Mouse (Mus musculus) forebrain, embryonic 12.5 days (tissue): ENCODE results near the gene Pnck. TPM values are rescaled to one million over a fixed set of nuclear protein-coding genes. Genes with fewer than 3 reads are reported as not detected.
A peak's percentile ranks its signal among the peaks of the same experiment; 100 is the strongest.

Source experiments
- ATAC-seq: fragments of 200-750 bp; cut with Nextera tagmentation; 2 replicates; pipeline ENCODE4 v1.8.0; 2017; ENCODE audit warnings: moderate TSS enrichment; ENCODE audit not compliant: low FRiP score
- H3K27ac ChIP-seq: fragments of 300-500 bp; sonication (generic); 2 replicates; pipeline ENCODE4 v1.5.1; 2016; ENCODE audit warnings: mild to moderate bottlenecking
- H3K27me3 ChIP-seq: fragments of 300-500 bp; sonication (generic); 2 replicates; pipeline ENCODE4 v1.6.1; 2016; ENCODE audit warnings: mild to moderate bottlenecking
- H3K36me3 ChIP-seq: fragments of 300-500 bp; sonication (generic); replicated peaks from 2 replicates; pipeline ENCODE4 v1.6.1; 2016; ENCODE audit warnings: mild to moderate bottlenecking
- H3K4me1 ChIP-seq: fragments of 300-500 bp; sonication (generic); 2 replicates; pipeline ENCODE4 v1.6.1; 2016
- H3K4me2 ChIP-seq: fragments of 300-500 bp; sonication (generic); 2 replicates; pipeline ENCODE4 v1.6.1; 2016; ENCODE audit warnings: mild to moderate bottlenecking, moderate library complexity
- H3K4me3 ChIP-seq: fragments of 300-500 bp; sonication (generic); replicated peaks from 2 replicates; pipeline ENCODE4 v1.5.1; 2016; ENCODE audit warnings: mild to moderate bottlenecking
- H3K9ac ChIP-seq: fragments of 300-500 bp; sonication (generic); 2 replicates; pipeline ENCODE4 v1.6.1; 2016; ENCODE audit warnings: mild to moderate bottlenecking
- H3K9me3 ChIP-seq: fragments of 300-500 bp; sonication (generic); 2 replicates; pipeline ENCODE4 v1.6.1; 2016
- WGBS: fragments of 180-500 bp; shearing (Covaris S2); methylation state at CpG from one replicate; pipeline ENCODE4 v1.1.7; 2016; 5-methylcytosine and 5-hydroxymethylcytosine counted together
- polyA plus RNA-seq: library from polyadenylated mRNA; unstranded; fragments of >200 nt; fragmentation: Nextera tagmentation; extraction: Ambion mirVana; gene quantifications from 2 replicates; pipeline ENCODE4 v1.2.1, GENCODE M21; 2016

Gene Pnck
- polyA plus RNA-seq, 1 experiment from 2014 or later = 31.2 TPM

- H3K27me3 ChIP-seq = no peaks in the 10 kb centered on the region
- no peak overlapping the region for H3K4me3 ChIP-seq
- no peak overlapping the region for H3K4me2 ChIP-seq
- no peaks in the 10 kb centered on the region for H3K36me3 ChIP-seq
- H3K9me3 ChIP-seq = no peaks in the 10 kb centered on the region
- no peak overlapping the region for H3K27ac ChIP-seq
- ATAC-seq = no peak
- peaks cover 15% of the 10 kb centered on the region for H3K4me1 ChIP-seq
- H3K9ac ChIP-seq = no peak overlapping the region
Observed at GRCm38 (mm10) chrX:73663143-73663542, 3.2 kb upstream of the Pnck start.

GRCm38 (mm10) chrX:73660284-73660665 is 358 bp upstream of the Pnck start:
- 65% methylated on average over 3 of the region's 3 CpGs for WGBS
- no peak overlapping the region for H3K27ac ChIP-seq

GRCm38 (mm10) chrX:73658936-73659574 is 862 bp downstream of the Pnck start:
- H3K9ac ChIP-seq = 0 out of 2 replicates have a peak overlapping the region, but pooled peaks have one; percentile 59
- peak overlapping the region; percentile 75 for H3K4me2 ChIP-seq
- H3K9me3 ChIP-seq = no peaks in the 10 kb centered on the region
- ATAC-seq = peak; percentile 13; the same call in 1 of the 2 replicates
- H3K36me3 ChIP-seq = no peaks in the 10 kb centered on the region
- H3K4me1 ChIP-seq = peaks cover 15% of the 10 kb centered on the region
- H3K4me3 ChIP-seq = peak overlapping the region; percentile 50
- 64% methylated on average over 13 of the region's 13 CpGs for WGBS
- no peak overlapping the region for H3K27ac ChIP-seq
- no peaks in the 10 kb centered on the region for H3K27me3 ChIP-seq

More at GRCm38 (mm10) chrX:73660284-73660665, 358 bp upstream of the Pnck start:
- no peaks in the 10 kb centered on the region for H3K9me3 ChIP-seq
- no peaks in the 10 kb centered on the region for H3K36me3 ChIP-seq
- peak overlapping the region; percentile 50 for H3K4me3 ChIP-seq
- peaks cover 15% of the 10 kb centered on the region for H3K4me1 ChIP-seq
- no peak for ATAC-seq
- H3K9ac ChIP-seq = peak overlapping the region; percentile 59; the same call in 1 of the 2 replicates
- no peaks in the 10 kb centered on the region for H3K27me3 ChIP-seq
- H3K4me2 ChIP-seq = peak overlapping the region; percentile 75

GRCm38 (mm10) chrX:73658391-73658790 is 1.5 kb downstream of the Pnck start:
- H3K36me3 ChIP-seq = no peaks in the 10 kb centered on the region
- H3K27me3 ChIP-seq = no peaks in the 10 kb centered on the region
- H3K9me3 ChIP-seq = no peaks in the 10 kb centered on the region
- peak overlapping the region; percentile 75; the same call in 1 of the 2 replicates for H3K4me2 ChIP-seq
- peaks cover 15% of the 10 kb centered on the region for H3K4me1 ChIP-seq
- peak; percentile 5; the same call in 1 of the 2 replicates for ATAC-seq
- H3K9ac ChIP-seq = no peak overlapping the region
- 57% methylated on average over 7 of the region's 7 CpGs for WGBS
- H3K4me3 ChIP-seq = no peak overlapping the region
- H3K27ac ChIP-seq = no peak overlapping the region

- H3K4me1 ChIP-seq = peaks cover 15% of the 10 kb centered on the region
- no peaks in the 10 kb centered on the region for H3K36me3 ChIP-seq
- H3K9ac ChIP-seq = no peak overlapping the region
- 85% methylated on average over 3 of the region's 3 CpGs for WGBS
- H3K4me3 ChIP-seq = no peak overlapping the region
- H3K27me3 ChIP-seq = no peaks in the 10 kb centered on the region
- H3K27ac ChIP-seq = no peak overlapping the region
- no peak for ATAC-seq
- H3K9me3 ChIP-seq = no peaks in the 10 kb centered on the region
- H3K4me2 ChIP-seq = no peak overlapping the region
Observed at GRCm38 (mm10) chrX:73655529-73655928, 4.4 kb downstream of the Pnck start.

GRCm38 (mm10) chrX:73654177-73654576 is 5.7 kb downstream of the Pnck start:
- Histone ChIP-seq H3K4me1 (peaks cover 9% of the 10 kb centered on the region), H3K27ac (no peak overlapping the region), H3K9me3 (no peaks in the 10 kb centered on the region), H3K36me3 (no peaks in the 10 kb centered on the region), H3K4me2 (no peak overlapping the region), H3K9ac (no peak overlapping the region), H3K27me3 (no peaks in the 10 kb centered on the region), H3K4me3 (no peak overlapping the region)
- ATAC-seq = peak; percentile 57; the same call in 1 of the 2 replicates
- 17% methylated on average over 6 of the region's 6 CpGs for WGBS

- H3K9me3 ChIP-seq = no peaks in the 10 kb centered on the region
- H3K4me2 ChIP-seq = no peak overlapping the region
- H3K27ac ChIP-seq = no peak overlapping the region
- 83% methylated on average over 6 of the region's 6 CpGs for WGBS
- H3K27me3 ChIP-seq = no peaks in the 10 kb centered on the region
- H3K4me1 ChIP-seq = peaks cover 2% of the 10 kb centered on the region; the same call in 1 of the 2 replicates
- H3K9ac ChIP-seq = no peak overlapping the region
- no peak overlapping the region for H3K4me3 ChIP-seq
- H3K36me3 ChIP-seq = no peaks in the 10 kb centered on the region
- ATAC-seq = no peak
Observed at GRCm38 (mm10) chrX:73653392-73653791, 6.5 kb downstream of the Pnck start.

- no peak for ATAC-seq
- 72% methylated on average over 3 of the region's 3 CpGs for WGBS
- Histone ChIP-seq H3K36me3 (no peaks in the 10 kb centered on the region), H3K4me1 (no peaks in the 10 kb centered on the region), H3K4me2 (no peak overlapping the region), H3K4me3 (no peak overlapping the region), H3K9me3 (no peaks in the 10 kb centered on the region), H3K27ac (no peak overlapping the region), H3K27me3 (no peaks in the 10 kb centered on the region), H3K9ac (no peak overlapping the region)
Observed at GRCm38 (mm10) chrX:73650869-73651268, 9.0 kb downstream of the Pnck start.

- Histone ChIP-seq H3K27ac (no peak overlapping the region), H3K27me3 (peaks cover 21% of the 10 kb centered on the region), H3K9me3 (no peaks in the 10 kb centered on the region), H3K4me3 (no peak overlapping the region), H3K9ac (no peak overlapping the region), H3K4me1 (no peaks in the 10 kb centered on the region), H3K4me2 (no peak overlapping the region), H3K36me3 (no peaks in the 10 kb centered on the region)
- ATAC-seq = no peak
- 27% methylated on average over 4 of the region's 4 CpGs for WGBS
Observed at GRCm38 (mm10) chrX:73645121-73645520, 14.8 kb downstream of the Pnck start.

GRCm38 (mm10) chrX:73639901-73640469 is 19.9 kb downstream of the Pnck start:
- peaks cover 71% of the 10 kb centered on the region for H3K27me3 ChIP-seq
- H3K4me3 ChIP-seq = peak overlapping the region; percentile 33
- no peaks in the 10 kb centered on the region for H3K9me3 ChIP-seq
- H3K4me2 ChIP-seq = peak overlapping the region; percentile 50
- H3K36me3 ChIP-seq = no peaks in the 10 kb centered on the region
- no peak overlapping the region for H3K9ac ChIP-seq
- no peak for ATAC-seq
- 25% methylated on average over 28 of the region's 41 CpGs for WGBS
- H3K27ac ChIP-seq = no peak overlapping the region
- peaks cover 4% of the 10 kb centered on the region; the same call in 1 of the 2 replicates for H3K4me1 ChIP-seq

GRCm38 (mm10) chrX:73639255-73639675 is 20.7 kb downstream of the Pnck start, which contains the start of gene Dusp9:
Dusp9 (plus strand) TSS chrX:73639419.
- ATAC-seq = peak; percentile 59; the same call in 1 of the 2 replicates
- H3K9me3 ChIP-seq = no peaks in the 10 kb centered on the region
- peak within 1 kb of the TSS; percentile 38; the same call in 1 of the 2 replicates for H3K9ac ChIP-seq
- H3K27me3 ChIP-seq = peaks cover 78% of the 10 kb centered on the region
- H3K4me2 ChIP-seq = peak within 1 kb of the TSS; percentile 50
- H3K4me3 ChIP-seq = peak within 1 kb of the TSS; percentile 33
- peaks cover 4% of the 10 kb centered on the region; the same call in 1 of the 2 replicates for H3K4me1 ChIP-seq
- 19% methylated on average over 28 of the region's 28 CpGs for WGBS
- H3K27ac ChIP-seq = no peak within 1 kb of the TSS
- no peaks in the 10 kb centered on the region for H3K36me3 ChIP-seq

- H3K4me3 ChIP-seq = peak overlapping the region; percentile 31
- H3K36me3 ChIP-seq = no peaks in the 10 kb centered on the region
- 19% methylated on average over 19 of the region's 19 CpGs for WGBS
- H3K9me3 ChIP-seq = no peaks in the 10 kb centered on the region
- peak overlapping the region; percentile 56 for H3K4me2 ChIP-seq
- H3K4me1 ChIP-seq = peaks cover 4% of the 10 kb centered on the region; the same call in 1 of the 2 replicates
- no peak overlapping the region for H3K9ac ChIP-seq
- no peak overlapping the region for H3K27ac ChIP-seq
- ATAC-seq = peak; percentile 28; the same call in 1 of the 2 replicates
- H3K27me3 ChIP-seq = peaks cover 82% of the 10 kb centered on the region
Observed at GRCm38 (mm10) chrX:73637415-73637814, 22.5 kb downstream of the Pnck start.
